Mouse (Mus musculus): ENCODE data around the gene Mapk14.

The Mapk14 gene

DNA sequence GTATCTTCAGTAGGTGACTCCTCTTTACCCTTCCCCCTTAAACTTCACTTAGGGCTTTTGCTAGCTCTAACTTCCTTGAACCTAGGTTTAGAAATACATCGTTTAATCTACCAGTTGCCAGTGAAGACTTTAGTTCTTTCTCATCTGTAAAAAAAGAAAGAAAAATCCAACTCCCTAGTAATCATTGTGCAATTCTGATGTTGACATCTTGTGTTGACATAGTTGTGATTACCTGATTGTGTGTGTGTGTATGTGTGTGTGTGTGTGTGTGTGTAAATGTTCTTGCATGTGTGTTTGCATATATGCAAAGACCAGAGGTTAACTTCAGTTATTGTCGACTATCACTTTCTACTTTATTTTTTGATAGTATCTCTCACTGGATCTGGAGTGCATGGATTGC, 7.5 kb downstream of the Mapk14 start:
- DNase-seq, result no peak

DNA sequence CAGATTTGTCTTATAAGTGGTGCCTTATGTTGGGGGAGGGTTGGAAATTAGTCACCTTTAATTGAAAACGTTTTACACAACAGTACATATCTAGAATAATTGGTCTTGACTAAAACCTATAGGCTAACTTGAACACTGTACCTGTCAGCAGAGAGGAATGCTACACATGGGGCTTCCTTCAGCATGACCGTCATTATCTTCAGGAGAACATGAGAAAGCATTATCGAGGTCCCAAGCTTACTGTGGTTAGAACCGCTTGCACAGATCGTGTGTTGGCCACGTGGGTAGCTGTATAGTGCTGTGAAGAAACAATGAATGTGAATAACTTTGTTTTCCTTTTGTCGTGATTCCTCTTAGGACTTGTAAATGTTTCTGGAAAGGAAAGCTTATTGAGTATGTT, 8.7 kb downstream of the Mapk14 start:
- DNase-seq, result no peak

DNA sequence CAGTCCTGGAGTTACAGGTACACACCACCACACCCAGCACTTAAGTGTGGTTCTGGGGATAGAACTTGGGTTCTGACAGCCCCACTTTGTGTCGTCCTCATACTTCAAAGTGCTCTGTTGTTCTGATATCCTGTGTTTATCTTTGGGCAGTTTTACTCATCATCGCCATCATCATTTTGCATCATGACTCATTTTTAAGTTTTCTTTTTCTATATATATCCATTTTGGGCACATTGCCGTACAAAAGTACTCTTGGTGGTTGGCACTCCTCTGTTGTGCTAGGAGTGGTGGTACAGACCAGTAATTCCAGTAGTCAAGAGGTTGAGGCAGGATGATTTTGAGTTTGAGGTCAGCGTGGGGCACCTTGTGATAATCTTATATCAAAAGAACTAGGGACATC, 10.0 kb downstream of the Mapk14 start:
- no peak for DNase-seq

DNA sequence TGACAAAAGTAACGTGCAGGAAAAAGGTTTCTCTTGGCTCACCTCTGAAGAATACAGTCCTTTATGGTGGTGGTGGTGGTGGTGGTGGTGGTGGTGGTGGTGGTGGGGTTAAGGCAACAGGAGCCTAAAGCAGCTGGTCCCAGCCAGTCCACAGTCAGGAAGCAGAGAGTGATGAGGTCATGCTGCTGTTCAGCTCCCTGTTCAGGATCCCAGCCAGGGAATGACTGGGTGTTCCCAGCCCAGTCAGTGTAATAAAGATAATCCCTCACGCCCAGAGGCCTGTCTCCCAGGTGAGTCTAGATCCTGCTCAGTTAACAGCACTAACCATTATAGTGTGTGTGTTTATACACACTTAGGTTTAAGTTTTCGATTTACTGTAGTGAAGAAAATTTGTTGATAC, 10.6 kb downstream of the Mapk14 start:
- no peak for DNase-seq

DNA sequence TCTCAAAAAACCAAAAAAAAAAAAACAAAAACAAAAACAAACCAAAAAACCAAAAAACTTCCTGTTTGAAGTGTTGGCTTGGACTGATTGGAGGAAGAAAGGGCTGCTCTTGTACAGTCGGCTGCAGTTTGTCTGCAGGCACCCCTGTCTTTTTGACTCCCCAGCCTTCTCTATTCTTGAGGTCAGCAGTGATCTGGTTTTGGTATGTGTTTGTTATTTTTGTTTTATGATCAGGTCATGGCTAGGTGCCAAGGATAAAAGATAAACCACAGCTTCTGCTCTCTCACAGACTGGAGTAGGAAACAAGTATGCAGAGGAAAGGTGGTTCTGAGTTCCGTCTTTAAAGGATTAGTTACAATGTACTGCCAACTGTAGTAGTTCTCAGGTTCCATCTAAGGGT, 11.5 kb downstream of the Mapk14 start:
- DNase-seq, result no peak

DNA sequence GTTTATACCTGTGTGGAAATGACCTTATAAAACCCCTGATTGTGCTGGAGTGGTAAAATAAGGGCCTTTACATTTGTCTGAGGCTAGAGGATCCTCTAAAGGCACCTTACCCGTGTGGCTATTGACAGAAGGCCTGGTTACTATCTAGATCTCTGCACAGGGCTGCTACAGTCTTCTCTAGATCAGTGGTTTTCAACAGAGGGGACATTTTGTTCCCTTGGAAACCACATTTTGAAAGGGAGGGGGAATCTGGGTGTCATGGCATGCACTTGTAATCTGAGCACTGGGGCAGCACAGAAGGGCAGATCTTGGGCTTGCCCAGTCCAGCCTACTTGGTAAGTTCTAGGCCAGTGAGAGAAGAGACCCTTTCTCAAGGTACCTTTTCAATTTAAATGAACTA, 15.6 kb downstream of the Mapk14 start:
- no peak for DNase-seq

DNA sequence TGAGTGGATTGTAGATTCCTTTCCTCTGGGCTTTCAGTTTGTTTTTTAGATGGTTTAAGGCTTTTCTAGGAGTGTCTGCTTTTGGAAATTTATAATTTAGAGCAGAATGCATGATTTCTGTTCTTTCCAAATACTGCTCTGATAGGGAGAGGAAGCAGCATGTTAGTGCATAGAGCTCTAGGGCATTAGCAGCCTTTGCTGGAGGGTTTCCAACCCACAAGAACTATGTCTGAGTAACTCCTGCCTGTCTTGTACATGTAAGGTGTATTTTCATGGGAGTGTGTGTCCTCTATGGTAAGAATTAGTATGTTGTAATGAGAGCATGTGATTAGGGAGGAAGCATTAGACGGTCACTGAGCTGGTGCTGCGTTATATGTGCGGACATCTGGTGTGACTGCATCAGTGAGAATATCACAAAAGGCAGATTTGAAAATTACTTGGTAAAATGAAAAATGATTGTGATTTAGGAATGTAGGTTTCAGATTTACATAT, 16.1 kb downstream of the Mapk14 start:
- DNase-seq, result no peak

DNA sequence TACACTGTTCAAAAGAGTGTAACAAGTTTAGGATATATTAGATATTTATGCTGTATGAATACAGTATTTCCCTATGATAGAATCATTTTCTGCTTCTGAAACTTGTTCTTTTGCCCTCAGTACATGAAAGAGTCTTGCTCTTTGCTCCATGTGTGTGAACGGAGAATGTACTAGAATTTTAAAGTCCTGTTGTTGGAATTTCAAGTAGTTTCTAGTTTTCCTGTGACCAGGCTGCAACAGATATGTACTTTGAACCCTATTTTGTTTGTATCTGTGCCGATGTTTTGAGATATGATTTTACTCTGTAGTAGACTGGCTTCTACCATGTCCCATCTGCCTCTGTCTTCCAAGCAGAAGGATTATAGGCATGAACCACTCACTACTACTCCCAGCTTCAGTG, 16.7 kb downstream of the Mapk14 start:
- DNase-seq, result no peak

DNA sequence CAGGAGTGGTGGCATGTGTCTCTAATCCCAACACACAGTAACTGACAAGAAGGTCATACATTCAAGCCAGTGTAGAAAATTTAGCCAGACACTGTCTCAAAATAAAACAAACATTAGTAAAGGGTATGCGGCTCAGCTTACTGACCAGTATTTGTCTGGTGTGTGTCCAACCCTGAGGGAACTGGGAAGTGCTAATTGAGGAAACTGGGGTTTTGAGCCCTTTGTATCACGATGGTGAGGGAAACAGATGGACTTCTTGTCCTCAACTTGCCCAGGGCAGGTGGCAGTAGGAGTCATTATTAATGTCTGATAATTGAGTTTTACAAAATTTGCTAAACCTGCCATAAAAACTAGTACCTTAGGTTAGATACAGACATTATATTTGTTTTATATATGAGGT, 17.9 kb downstream of the Mapk14 start:
- DNase-seq, result no peak

DNA sequence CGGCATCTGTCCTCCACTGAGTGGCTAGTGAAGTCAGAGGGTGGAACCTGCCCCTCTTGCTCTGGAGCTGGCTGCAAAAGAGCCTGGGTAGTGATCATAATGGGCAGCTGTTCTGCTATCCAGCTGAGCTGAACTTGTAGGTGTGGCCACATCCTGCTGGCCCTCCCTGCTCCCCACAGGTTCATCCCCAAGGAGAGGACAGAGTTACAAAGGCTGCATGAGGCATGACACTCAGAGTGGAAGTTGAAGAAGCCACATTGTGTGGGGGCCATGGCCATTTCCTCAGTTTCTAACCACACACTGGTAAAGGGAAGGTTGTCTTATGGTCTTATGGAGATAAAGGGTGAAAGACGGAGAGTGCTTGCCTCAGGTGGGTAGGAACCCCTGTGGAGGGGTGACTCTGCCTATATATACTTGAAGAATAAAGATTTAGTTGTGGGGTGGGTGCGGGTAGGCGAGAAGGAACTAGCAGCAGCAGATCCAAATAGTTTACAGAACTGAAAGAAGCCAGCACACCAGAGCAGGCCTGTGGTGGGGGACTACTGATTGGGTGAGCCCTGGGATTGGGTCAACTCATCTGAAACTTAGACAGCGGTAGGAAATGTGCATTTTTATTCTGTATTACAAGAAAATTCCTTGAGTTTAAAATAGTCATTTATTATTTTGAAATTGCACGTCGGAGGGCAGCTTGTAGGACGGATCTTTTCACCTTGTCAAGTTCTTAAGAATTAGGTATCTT, 18.6 kb downstream of the Mapk14 start:
- DNase-seq, result peak in 1 of 2 experiments; percentile 26

DNA sequence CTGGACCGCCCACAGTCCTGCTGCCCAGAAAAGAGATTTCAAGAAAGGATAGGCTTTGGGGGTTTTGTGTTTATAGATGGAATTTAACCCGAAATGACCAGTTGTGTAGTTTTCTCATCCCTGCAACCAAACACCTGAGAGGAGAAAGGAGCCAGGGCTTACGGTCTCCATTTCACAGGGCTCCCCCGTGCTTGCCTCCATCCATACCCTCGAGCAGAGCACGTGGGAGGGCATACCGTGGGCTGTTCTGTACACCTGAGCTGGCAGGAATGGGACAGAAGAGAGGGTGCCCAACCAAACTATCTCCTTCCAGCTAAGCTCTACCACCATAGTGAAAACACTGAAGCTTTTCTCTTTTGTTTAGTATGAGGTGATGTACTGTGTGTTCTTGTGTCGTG, 19.2 kb downstream of the Mapk14 start:
- DNase-seq, result no peak

DNA sequence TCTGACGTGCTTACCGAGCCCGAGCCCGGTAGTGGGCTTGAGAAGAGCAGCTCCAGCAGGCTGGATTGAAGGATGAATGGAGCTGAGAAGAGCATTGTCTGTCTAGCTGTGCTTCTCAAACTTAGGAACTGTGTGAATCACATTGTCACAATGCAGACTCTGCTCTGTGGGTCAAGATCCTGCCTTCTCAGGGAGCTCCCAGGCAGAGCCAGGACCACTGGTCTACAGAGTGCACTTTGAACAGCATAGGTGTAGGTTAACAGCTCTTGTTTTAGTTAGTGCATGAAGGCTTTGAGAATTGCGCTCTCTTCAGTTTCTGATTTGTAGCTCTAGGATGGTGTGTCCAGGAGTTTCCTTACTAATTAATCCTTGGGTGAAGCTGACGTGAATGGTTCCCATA, 20.1 kb downstream of the Mapk14 start:
- DNase-seq, result peak; percentile 38 to 60

DNA sequence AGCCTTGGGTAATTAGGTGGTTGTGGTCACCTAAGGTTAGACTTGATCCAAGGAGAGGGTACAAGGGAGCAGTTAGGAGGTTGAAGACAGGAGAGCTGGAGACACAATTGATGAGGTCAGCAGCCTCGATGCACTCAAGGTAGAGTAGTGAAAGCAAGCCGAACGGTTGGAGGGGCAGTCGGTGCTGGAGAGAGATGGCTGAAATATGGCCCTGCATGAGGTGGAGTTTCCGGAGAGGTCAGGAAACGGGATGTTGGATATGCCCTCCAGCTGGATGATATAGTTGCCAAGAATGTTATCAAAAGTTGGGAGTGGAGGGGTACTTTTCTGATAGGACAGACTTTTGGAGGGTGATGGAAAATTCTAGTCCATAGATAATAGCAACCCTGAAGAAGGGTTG, 21.2 kb downstream of the Mapk14 start:
- no peak for DNase-seq

DNA sequence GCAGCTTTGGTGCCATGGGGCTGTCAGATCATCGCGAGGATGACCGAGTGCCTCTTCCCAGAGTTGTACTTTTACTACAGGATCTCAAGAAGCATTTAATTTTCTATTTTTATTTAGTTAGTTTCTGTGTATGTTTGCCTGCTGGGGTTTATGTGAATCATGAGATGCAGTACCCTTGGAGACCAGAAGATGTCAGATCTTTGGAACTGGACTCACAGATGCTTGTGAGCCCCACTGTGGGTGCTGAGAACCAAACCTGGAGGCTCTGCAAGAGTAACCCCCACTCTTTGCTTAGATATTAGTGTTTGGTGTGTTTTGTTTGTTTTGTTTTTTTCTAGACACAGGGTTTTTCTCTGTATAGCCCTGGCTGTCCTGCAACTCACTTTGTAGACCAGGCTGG, 22.9 kb downstream of the Mapk14 start:
- DNase-seq, result no peak

DNA sequence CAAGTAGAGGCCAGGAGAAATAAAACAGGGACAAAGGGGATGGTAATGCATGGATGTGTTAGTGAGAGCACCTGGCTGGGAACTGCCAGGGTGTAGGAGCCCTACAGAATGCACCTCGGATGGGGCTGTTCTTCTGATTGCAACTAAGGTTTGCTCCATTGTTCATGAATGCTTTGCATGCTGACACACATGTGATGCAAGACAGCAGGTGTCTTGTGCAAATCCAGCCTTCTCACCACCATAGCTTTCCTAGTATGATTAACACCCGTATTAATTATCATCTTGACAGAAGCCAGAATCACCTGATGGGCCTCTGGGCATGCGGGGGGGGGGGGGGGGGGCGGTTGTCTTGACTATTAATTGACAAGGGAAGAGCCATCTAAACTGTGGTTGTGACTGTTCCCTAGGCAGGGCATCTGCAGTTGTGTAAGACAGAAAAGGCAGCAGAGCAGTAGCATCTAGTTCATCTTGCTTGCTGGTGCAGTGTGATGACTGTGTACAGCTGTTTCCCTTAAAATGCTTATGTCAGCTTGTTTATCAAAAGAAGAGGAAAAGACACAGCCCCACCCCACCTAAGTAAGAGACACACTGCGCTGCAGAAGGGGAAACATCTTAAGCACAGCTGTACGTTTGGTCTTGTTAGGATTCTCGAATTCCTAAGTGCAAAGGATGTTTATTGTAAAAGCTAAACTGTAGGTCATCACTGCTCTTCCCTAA, 24.9 kb downstream of the Mapk14 start:
- no peak for DNase-seq

DNA sequence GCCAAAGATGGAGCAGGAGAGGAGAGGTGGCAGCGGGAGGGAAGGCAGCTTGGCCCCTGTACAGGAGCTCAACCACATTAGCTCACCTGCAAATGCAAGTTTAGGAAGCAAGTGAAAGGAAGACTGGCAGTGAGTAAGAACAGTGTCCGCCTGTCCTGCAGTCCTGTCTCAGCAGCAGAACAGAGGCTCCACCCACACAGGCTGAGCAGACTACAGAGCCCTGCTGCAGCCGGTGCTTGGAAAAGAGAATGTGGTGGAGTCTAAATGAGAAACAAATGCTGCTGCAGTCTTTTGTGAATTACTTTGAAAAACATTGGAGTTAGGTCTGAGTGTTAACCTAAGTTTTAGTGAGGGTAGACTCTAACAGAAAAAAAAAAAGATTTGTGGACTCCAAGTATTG, 26.4 kb downstream of the Mapk14 start:
- DNase-seq, result no peak

DNA sequence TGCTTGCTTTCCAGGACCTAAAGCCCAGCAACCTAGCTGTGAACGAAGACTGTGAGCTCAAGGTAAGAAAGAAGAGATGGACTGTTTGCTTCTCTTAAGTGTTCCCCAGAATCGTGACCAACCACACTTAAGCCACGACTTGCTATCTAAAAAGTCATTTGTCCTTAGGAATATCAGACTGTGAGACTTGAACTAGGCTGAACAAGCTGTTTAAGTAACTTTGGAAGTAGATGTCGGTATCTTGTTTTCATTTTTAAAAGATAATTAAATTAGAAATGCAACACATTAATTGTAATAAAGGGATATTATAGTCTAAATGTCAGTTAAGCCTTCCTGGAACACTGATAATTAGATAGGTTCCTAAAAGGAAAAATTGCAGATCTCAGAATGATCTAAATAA, 34.7 kb downstream of the Mapk14 start, which contains the start of gene AC170998.1:
Gene AC170998.1, plus strand, starts transcription at position 301 of the 400 bp plus-strand sequence.
- DNase-seq, result no peak

DNA sequence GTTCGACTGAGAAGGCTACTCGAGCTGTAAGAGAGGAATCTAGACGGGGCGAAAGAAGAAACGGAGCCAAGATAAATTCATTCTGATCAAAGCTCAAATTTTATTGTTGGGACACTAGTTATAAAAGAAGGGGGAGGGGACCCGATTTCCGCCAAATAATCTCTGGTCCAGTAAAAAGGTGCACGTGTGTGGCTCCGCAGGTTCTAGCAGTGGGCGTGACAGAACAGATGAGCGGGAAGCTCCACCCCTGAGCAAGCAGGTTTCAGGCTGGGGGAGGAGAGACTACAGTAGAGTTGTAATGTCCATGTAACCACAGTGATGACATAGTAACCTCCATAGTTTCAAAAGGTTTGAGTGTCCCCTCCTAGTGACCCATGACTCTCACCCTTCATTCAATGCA, 36.4 kb downstream of the Mapk14 start:
- DNase-seq, result peak; percentile 29 to 46

DNA sequence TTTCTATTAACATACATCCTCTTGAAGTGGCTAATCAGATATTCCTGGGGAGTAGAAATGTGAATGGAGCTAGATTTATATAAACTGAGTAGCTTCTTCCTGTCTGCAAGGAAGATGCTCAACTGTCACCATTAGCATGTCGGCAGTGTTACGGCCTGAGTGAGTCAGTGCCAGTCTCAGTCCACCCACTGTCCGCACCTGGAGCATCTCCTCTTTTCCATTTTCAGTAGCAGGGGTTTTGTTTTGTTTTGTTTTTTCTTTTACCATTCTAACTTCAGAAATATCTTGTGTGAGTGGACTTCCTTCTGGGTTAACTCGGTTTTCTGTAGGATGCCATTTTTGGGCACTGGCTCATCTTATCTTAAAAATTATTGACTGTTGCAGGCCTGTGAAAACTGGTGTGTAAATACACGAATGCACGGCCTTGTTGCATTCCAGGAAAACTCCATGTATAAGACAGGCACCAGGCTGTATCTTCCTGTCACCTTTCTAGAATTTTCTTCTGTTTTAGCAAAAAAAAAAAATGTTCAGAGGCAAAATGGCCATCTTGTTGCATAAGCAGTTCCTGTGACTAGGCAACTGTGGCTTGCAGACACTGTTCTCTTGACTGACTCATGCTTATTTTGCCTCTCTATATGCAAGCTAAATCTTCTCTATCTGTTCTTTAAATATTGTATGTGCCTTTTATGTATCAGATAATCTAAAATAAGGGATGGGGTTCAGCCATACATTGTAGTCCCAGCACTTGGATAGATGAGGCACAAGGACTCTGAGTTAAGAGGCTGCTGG, 44.4 kb downstream of the Mapk14 start:
- DNase-seq, result no peak

DNA sequence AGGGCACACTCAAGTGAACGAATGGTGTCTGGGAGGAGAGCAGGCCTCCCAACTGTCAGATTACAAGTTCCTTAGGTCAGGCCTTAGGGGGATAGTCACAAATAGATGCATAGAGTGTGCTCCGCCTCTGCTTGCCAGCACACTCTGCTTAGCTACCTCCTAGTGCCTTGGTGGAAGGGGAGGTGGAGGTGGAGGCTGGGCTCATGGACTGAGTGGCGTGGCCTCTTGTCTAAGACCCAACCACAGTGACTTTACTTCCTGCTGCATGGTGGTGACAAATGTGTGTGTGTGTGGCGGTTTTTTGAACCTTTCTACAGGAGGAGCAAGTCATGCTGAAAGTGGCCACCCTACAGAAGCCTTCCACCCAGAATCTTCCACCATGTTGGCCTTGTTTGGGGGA, 45.4 kb downstream of the Mapk14 start:
- no peak for DNase-seq

DNA sequence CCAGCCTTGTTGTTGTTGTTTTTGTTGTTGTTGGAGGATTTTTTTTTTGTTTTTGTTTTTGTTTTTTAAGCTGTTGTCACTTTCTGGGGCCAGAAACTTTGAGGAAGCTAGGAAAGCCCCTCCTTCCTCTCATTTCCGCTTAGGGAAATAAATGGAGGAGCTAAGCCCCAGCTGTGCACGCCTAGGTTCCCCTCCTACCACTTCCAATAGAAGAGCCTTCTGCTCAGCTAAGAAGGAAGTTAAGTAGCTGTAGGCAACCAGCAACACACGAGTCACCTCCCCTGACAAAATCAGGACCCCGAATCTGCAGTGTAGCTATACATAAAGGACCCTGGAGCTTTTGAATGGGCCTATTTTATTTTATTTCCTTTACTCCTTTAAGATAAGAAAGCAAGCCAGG, 46.8 kb downstream of the Mapk14 start:
- DNase-seq, result no peak

DNA sequence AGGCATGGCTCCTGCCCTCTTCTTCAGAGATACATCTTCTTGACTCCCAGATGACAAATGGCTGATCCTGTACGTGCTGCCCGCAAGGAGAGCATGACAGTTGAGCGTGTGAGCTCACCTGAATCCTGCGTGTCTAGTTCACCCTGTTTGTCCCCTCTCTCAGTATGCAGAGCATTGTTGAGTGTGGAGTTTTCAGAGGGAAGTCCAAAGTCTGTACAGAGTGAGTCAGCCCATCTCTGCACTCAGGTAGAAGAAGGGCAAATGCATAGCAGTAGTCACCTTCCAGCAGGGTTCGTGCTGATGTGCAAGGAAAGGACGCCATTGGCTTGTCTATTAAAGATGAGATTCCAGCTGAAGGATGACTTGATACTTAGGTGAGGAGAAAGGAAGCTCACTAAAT, 48.1 kb downstream of the Mapk14 start:
- DNase-seq, result no peak

DNA sequence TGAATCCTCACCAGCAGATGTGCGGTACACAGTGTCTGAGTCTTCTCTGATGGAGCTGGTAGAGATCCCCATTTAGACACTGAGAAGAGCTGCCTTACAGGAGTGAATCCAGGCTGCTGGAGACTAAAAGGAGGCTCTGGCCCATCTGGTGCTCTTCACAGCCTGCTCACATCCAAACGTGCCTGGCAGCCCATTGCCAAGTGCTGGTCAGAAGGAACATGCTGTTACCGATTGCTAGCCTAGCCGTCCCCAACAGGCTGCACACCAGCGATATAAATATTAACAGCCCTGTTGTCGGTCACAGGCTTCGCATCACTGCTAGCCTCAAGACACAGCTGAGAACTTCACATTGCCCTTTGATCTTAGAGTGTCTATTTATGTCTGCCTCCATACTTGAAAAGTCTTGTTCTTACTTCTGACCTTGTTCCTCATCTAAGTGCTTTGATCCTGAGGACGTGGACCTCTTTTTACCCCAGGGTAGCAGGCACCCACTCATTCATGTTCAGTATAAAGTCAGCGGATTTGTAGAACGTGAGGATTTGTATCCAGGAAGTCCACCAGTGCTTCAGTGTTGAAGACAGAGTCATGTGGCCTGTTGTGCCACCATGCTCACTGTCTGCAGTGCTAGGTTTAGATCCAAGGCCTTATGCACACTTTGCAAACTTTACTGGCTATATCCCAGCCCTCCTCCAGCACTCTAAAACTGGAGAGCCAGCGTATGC, 52.2 kb downstream of the Mapk14 start:
- DNase-seq, result peak; percentile 61 to 75

Data from kidney, adult 8-10 months (tissue).